Mouse (Mus musculus): ENCODE data around the gene Def8.

DNA sequence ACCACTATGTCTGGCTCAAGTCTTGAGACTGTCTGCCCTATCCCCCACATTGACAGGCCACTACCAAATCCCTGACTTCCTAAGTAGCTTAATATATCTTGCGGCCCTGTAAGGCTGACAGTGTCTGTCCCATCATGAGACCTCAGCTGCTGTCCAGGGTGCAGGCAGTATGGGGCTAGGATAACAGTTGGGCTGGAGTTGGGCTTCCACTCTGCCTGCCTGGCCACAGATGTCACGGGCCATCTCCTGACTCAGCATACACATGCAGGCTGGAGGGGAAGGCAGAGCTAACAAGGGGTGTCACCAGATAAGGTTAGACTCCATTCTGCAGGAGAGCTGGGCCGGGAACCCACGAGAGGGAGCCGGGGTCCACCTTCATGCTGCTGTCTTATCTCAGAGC, 83.8 kb downstream of the Def8 start:
- no peak for TF ChIP-seq CTCF (IDR thresholded peaks at IDR 0.05; ENCODE audit: low read depth, low read length)
- TF ChIP-seq POLR2A (IDR thresholded peaks at IDR 0.05; ENCODE audit: borderline replicate concordance, low read depth, low read length) = no peak

Measured in bone marrow macrophage, adult 2 months (primary cell).